Mouse (Mus musculus) small intestine, adult 2 months (tissue): ENCODE measurements around the gene Hes3. TPM values are rescaled to one million over a fixed set of nuclear protein-coding genes. Genes with fewer than 3 reads are reported as not detected.
A peak's percentile ranks its signal among the peaks of the same experiment; 100 is the strongest.

Experiments used
- H3K27ac ChIP-seq: fragments of 200-500 bp; 2 replicates; pipeline ENCODE4 v1.5.1; 2012; ENCODE audit warnings: low read depth, low read length, control low read depth, inconsistent platforms; ENCODE audit not compliant: insufficient read depth
- H3K27me3 ChIP-seq: fragments of 200-500 bp; 2 replicates; pipeline ENCODE4 v1.6.1; 2012; ENCODE audit warnings: mild to moderate bottlenecking, moderate library complexity, low read length, inconsistent platforms; ENCODE audit not compliant: control insufficient read depth, insufficient read depth
- H3K36me3 ChIP-seq: fragments of 200-500 bp; 2 replicates; pipeline ENCODE4 v1.6.1; 2012; ENCODE audit warnings: mild to moderate bottlenecking, low read length, control low read depth, inconsistent platforms; ENCODE audit not compliant: control insufficient read depth, insufficient read depth
- H3K4me1 ChIP-seq: fragments of 200-500 bp; 2 replicates; pipeline ENCODE4 v1.6.1; 2012; ENCODE audit warnings: low read length, inconsistent platforms, mixed read lengths; ENCODE audit not compliant: control insufficient read depth, insufficient read depth, insufficient read length
- H3K4me3 ChIP-seq: fragments of 200-500 bp; 2 replicates; pipeline ENCODE4 v1.5.1; 2012; ENCODE audit warnings: low read depth, mild to moderate bottlenecking, control low read depth, inconsistent platforms, low read length, moderate library complexity
- CTCF ChIP-seq: fragments of 200-500 bp; IDR thresholded peaks from 2 replicates; pipeline ENCODE4 v1.5.1; 2012; ENCODE audit warnings: low read depth, mild to moderate bottlenecking, control low read depth, inconsistent platforms, low read length, moderate library complexity, mixed read lengths; ENCODE audit not compliant: insufficient replicate concordance, insufficient read length; ENCODE audit errors: extremely low read depth
- POLR2A ChIP-seq: fragments of 200-500 bp; IDR thresholded peaks from 2 replicates; pipeline ENCODE4 v1.6.1; 2012; ENCODE audit warnings: low read depth, mild to moderate bottlenecking, control low read depth, inconsistent platforms, low read length, moderate library complexity
- WGBS: fragments of 180-500 bp; shearing (Covaris S2); methylation state at CpG from one replicate; pipeline ENCODE4 v1.1.7; 2018; 5-methylcytosine and 5-hydroxymethylcytosine counted together
- polyA plus RNA-seq: library from polyadenylated mRNA; depleted of rRNA; stranded (reverse); fragments of >200 nt; gene quantifications from 2 replicates; pipeline ENCODE4 v1.2.3, GENCODE M21; 2012

The Hes3 gene
- polyA plus RNA-seq, 1 experiment, result not detected

DNA sequence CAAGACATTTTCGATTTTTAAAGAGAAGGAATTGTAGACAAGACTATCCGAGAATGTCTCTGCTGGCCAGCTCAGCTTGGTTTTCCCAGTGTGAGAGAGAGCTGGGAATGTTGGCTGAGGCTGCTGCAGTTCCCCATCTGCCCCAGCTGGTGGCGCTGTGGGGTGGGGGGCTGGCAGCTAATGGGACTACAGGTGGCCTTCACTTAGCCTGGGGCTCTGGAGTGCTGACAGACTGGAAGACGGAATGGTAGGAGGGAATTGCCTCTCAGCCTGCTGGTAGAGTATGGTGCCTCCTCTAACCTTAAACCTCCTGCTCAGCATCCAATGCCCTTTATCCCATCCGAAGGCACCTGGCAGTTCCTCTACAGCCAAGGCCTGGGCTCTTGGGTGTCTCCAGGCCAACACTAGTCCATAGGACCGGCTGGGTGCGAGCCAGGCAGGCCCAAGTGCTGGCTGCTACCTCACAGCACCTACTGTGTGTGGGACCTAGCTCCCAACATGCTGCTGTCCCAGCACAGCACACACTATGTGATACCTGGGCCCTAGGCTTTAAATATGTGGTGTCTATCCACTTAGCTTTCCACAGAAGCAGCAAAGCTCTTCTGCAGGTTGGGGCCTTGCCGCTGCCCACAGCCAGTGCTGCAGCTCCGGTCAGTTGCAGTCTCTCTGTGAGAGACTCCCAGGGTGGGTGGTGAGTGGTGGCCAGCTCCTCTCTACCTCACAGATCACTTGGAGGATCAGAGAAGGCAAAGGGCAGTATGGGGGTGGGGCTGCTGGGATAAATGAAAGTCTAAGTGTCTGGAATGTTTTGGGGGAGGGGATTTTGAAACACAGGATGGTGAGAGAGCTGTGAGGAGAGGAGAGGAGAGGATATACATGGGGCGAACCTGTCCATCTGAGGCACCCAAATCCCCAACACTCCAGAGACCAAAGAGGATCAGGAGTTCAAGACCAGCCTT is 14.8 kb downstream of the Hes3 start:
- peak; percentile 51; the same call in 1 of the 2 replicates for TF ChIP-seq CTCF
- no peak for TF ChIP-seq POLR2A
- H3K36me3 ChIP-seq, result no peaks in the 10 kb centered on the region
- no peak overlapping the region for H3K27ac ChIP-seq
- peaks cover 19% of the 10 kb centered on the region for H3K27me3 ChIP-seq
- H3K4me1 ChIP-seq, result peaks cover 10% of the 10 kb centered on the region; the same call in 1 of the 2 replicates
- H3K4me3 ChIP-seq, result no peak overlapping the region
- 60% methylated on average over 10 of the region's 10 CpGs for WGBS

GRCm38 (mm10) chr4:152274681-152275131 is 16.8 kb downstream of the Hes3 start:
- Histone ChIP-seq H3K4me3 (peak overlapping the region; percentile 58), H3K27me3 (peaks cover 19% of the 10 kb centered on the region), H3K36me3 (no peaks in the 10 kb centered on the region), H3K4me1 (peaks cover 10% of the 10 kb centered on the region; the same call in 1 of the 2 replicates), H3K27ac (no peak overlapping the region)
- 4% methylated on average over 20 of the region's 20 CpGs for WGBS
- TF ChIP-seq CTCF, result no peak
- TF ChIP-seq POLR2A, result no peak

GRCm38 (mm10) chr4:152273621-152274236 is 17.7 kb downstream of the Hes3 start, which contains the start of gene Gpr153:
Gpr153 (plus strand) TSS chr4:152274232.
- Histone ChIP-seq H3K4me1 (peaks cover 10% of the 10 kb centered on the region; the same call in 1 of the 2 replicates), H3K27me3 (peaks cover 19% of the 10 kb centered on the region), H3K27ac (peak within 1 kb of the TSS; percentile 9; the same call in 1 of the 2 replicates), H3K4me3 (peak within 1 kb of the TSS; percentile 58), H3K36me3 (no peaks in the 10 kb centered on the region)
- TF ChIP-seq CTCF (no peak), POLR2A (no peak)
- 3% methylated on average over 47 of the region's 48 CpGs for WGBS

DNA sequence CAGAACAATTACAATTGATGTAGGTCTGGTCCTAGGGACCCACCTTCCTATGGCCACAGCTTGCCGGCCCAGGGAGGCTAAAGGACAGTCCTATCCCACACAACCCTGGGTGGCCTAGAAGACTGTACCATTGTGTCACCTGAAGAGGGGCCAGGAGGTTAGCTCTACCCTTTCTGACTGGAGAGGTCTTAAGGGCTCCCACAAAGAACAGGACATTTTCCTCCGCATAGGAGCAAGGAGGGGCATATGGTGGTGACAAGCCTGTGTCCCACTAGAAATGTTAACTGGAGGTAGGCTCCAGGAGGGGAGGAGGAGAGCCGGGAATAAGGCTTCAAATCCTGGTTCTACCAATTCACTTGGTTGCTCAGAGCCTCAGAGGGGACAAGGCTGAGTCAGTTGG is 18.3 kb downstream of the Hes3 start:
- WGBS, result 52% methylated on average over 3 of the region's 3 CpGs
- no peak for TF ChIP-seq POLR2A
- Histone ChIP-seq H3K4me1 (peaks cover 10% of the 10 kb centered on the region; the same call in 1 of the 2 replicates), H3K27ac (no peak overlapping the region), H3K36me3 (no peaks in the 10 kb centered on the region; the same call in 1 of the 2 replicates), H3K27me3 (peaks cover 19% of the 10 kb centered on the region), H3K4me3 (no peak overlapping the region)

DNA sequence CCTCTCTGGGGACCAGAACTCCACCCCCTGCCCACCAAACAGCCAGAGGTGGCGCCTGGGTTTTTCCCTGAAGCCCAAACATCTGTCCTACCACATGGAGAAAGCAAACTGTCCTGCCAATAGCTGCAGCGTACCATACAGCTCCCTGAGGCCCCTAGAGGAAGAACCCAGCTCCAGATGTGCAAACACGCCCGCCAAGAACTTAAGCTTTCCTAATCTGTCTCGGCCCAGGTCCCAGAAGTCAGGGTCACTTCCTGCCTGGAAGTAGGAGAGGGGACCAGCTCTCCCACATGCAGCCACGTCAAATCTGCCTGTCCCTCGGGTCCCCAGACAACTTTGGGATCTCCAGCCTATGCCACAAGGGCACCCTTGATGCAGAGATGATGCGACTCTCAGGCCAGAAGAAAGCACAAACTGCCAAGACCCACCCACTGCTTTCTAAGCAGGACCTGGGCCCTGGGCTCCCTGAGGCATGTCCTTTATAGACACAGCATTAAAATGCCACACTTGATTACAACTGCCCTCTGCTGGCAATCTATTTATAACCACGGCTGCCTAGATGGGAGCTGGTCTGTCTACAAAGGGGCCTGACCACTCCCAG is 18.9 kb downstream of the Hes3 start:
- Histone ChIP-seq H3K27me3 (peaks cover 19% of the 10 kb centered on the region), H3K4me3 (no peak overlapping the region), H3K27ac (no peak overlapping the region), H3K4me1 (peaks cover 10% of the 10 kb centered on the region; the same call in 1 of the 2 replicates), H3K36me3 (no peaks in the 10 kb centered on the region; the same call in 1 of the 2 replicates)
- TF ChIP-seq CTCF, result no peak
- TF ChIP-seq POLR2A, result no peak
- 48% methylated on average over 9 of the region's 9 CpGs for WGBS

DNA sequence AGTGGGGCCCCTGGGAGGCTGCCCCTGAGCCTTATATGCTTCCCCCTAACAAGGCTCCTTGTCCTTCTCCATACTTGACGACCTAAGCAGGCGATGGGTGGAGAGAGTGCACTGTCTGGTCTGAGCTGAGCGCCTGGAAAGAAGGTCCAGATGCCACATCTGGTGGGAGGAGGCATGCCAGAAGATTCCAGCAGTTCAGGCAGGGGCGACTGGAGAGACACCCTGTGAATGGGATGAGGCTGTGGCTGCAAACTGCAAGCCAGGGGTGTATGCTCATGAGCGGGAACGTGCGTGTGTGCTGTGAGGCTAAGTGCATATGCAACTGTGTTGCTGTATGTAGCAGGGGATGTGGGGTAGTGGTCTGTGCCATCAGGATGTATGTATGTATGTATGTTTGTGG is 19.5 kb downstream of the Hes3 start:
- H3K27ac ChIP-seq, result no peak overlapping the region
- WGBS, result 82% methylated on average over 7 of the region's 7 CpGs
- peaks cover 19% of the 10 kb centered on the region for H3K27me3 ChIP-seq
- peaks cover 10% of the 10 kb centered on the region; the same call in 1 of the 2 replicates for H3K4me1 ChIP-seq
- TF ChIP-seq POLR2A (no peak), CTCF (no peak)
- H3K36me3 ChIP-seq, result no peaks in the 10 kb centered on the region; the same call in 1 of the 2 replicates
- H3K4me3 ChIP-seq, result no peak overlapping the region

GRCm38 (mm10) chr4:152271334-152271733 is 20.1 kb downstream of the Hes3 start:
- Histone ChIP-seq H3K36me3 (no peaks in the 10 kb centered on the region; the same call in 1 of the 2 replicates), H3K4me3 (no peak overlapping the region), H3K4me1 (peaks cover 10% of the 10 kb centered on the region; the same call in 1 of the 2 replicates), H3K27ac (no peak overlapping the region), H3K27me3 (peaks cover 19% of the 10 kb centered on the region)
- TF ChIP-seq POLR2A (no peak), CTCF (no peak)
- 96% methylated on average over 11 of the region's 11 CpGs for WGBS
